Mouse (Mus musculus) heart, postnatal 0 days (tissue): ENCODE measurements around the gene Supt20.

ENCODE experiments used
- CTCF ChIP-seq: IDR thresholded peaks from 2 replicates; pipeline ENCODE4 v1.5.1; 2016; ENCODE audit warnings: antibody characterized with exemption, control low read depth, low read depth
- EP300 ChIP-seq: IDR thresholded peaks from 2 replicates; pipeline ENCODE4 v1.6.1; 2016; ENCODE audit warnings: antibody characterized with exemption, low read depth

DNA sequence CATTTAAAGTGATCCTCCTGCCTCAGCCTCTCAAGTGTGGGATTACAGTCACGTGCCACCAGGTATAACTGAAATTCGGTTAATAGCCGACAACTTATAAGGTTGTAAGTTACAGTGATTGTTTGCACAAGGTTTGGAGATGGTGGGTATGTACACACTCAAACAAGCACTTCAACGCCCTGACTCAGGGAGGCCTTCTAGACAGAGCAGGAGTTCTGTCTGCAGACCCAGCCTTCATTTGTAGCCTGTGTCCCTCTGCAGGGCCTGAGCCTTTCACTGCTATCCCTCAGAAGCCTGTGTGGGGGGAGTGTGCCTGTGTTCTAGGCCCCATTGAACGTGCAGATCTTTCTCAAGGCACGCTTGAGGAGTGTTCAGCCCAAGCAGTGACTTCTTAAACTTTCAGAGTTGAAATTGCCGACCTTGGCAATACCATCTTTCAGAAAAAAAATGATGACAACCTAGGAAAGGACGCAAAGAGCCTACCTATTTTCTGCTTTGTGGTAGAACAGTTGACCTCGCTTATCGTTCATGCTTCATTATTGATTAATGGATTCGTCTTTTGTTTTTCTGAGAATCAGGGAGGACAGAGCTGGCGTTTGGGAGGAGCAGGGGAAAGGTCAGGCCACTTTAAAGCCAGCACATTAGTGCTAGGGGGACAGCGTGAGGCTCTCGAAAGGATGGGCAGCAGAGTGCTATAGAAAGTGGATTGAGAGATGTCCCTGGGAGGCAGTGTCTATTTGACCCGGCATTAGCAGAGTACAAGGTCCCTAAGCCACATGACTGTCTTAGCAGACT is 67.9 kb downstream of the Supt20 start:
- TF ChIP-seq CTCF (no peak), EP300 (no peak)
